Mouse (Mus musculus): Measurements from ENCODE around the gene Taar7a.

DNA sequence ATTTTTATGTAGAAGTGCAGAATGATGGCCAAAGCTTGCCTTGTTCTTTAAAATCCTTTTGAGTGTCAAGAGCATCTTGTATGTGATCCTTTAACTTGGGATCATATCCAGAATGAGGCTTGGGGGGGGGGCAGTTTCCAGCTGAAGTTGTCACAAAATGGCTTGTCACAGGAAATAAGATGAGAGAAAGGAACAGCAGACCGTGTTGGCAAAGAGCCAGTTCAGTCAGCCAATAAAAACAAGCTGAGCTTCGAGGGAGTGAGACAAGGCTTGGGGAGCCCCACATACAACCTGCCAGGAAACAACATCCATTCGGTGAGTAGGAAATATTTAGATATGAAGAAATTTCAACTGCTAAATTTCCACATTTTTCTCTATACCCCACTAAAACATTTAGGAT, 29.8 kb downstream of the Taar7a start:
- TF ChIP-seq TAL1 (IDR thresholded peaks at IDR 0.05; ENCODE audit: low read length) (no peak), GATA1 (IDR thresholded peaks at IDR 0.05; ENCODE audit: low read length) (no peak)
